Mouse (Mus musculus): ENCODE data around the gene Znrf3.

Znrf3 gene

GRCm38 (mm10) chr11:5442590-5443021 is 2.0 kb downstream of the Znrf3 start:
- DNase-seq (ENCODE audit: low spot score in 2 of 2) = no peak

- no peak for DNase-seq (ENCODE audit: low spot score in 2 of 2)
Measured at GRCm38 (mm10) chr11:5437646-5438045, 7.0 kb downstream of the Znrf3 start.

GRCm38 (mm10) chr11:5436988-5437387 is 7.7 kb downstream of the Znrf3 start:
- DNase-seq (ENCODE audit: low spot score in 2 of 2) = no peak

GRCm38 (mm10) chr11:5435493-5435892 is 9.2 kb downstream of the Znrf3 start:
- no peak for DNase-seq (ENCODE audit: low spot score in 2 of 2)

GRCm38 (mm10) chr11:5432330-5432729 is 12.3 kb downstream of the Znrf3 start:
- DNase-seq (ENCODE audit: low spot score in 2 of 2) = no peak

- no peak for DNase-seq (ENCODE audit: low spot score in 2 of 2)
Measured at GRCm38 (mm10) chr11:5430863-5431262, 13.8 kb downstream of the Znrf3 start.

GRCm38 (mm10) chr11:5429396-5430190 is 15.1 kb downstream of the Znrf3 start:
- no peak for DNase-seq (ENCODE audit: low spot score in 2 of 2)

GRCm38 (mm10) chr11:5427251-5427650 is 17.4 kb downstream of the Znrf3 start:
- no peak for DNase-seq (ENCODE audit: low spot score in 2 of 2)

- DNase-seq (ENCODE audit: low spot score in 2 of 2) = no peak
Measured at GRCm38 (mm10) chr11:5426317-5426716, 18.3 kb downstream of the Znrf3 start.

- DNase-seq (ENCODE audit: low spot score in 2 of 2) = peak; percentile 14
Measured at GRCm38 (mm10) chr11:5425106-5425505, 19.5 kb downstream of the Znrf3 start.

GRCm38 (mm10) chr11:5424185-5424584 is 20.5 kb downstream of the Znrf3 start:
- no peak for DNase-seq (ENCODE audit: low spot score in 2 of 2)

GRCm38 (mm10) chr11:5423000-5423399 is 21.6 kb downstream of the Znrf3 start:
- no peak for DNase-seq (ENCODE audit: low spot score in 2 of 2)

GRCm38 (mm10) chr11:5422252-5422636 is 22.4 kb downstream of the Znrf3 start:
- no peak for DNase-seq (ENCODE audit: low spot score in 2 of 2)

GRCm38 (mm10) chr11:5421506-5422251 is 23.0 kb downstream of the Znrf3 start:
- peak; percentile 18 to 61 for DNase-seq (ENCODE audit: low spot score in 2 of 2)

GRCm38 (mm10) chr11:5415617-5416338 is 28.9 kb downstream of the Znrf3 start:
- no peak for DNase-seq (ENCODE audit: low spot score in 2 of 2)

- no peak for DNase-seq (ENCODE audit: low spot score in 2 of 2)
Measured at GRCm38 (mm10) chr11:5414856-5415616, 29.6 kb downstream of the Znrf3 start.

GRCm38 (mm10) chr11:5412644-5413190 is 31.9 kb downstream of the Znrf3 start:
- no peak for DNase-seq (ENCODE audit: low spot score in 2 of 2)

- no peak for DNase-seq (ENCODE audit: low spot score in 2 of 2)
Measured at GRCm38 (mm10) chr11:5411577-5411976, 33.1 kb downstream of the Znrf3 start.

GRCm38 (mm10) chr11:5404180-5404579 is 40.5 kb downstream of the Znrf3 start:
- DNase-seq (ENCODE audit: low spot score in 2 of 2) = no peak

GRCm38 (mm10) chr11:5402127-5402733 is 42.4 kb downstream of the Znrf3 start:
- DNase-seq (ENCODE audit: low spot score in 2 of 2) = no peak

Data from right cerebral cortex, postnatal 36 days (tissue).